Mouse (Mus musculus) MEL (cell line): ENCODE data around the gene Kit. TPM values are rescaled to one million over a fixed set of nuclear protein-coding genes. Genes with fewer than 3 reads are reported as not detected.

Experiments used
- DNase-seq: peaks from one replicate; pipeline ENCODE4 v3.0.0; 2011; ENCODE audit warnings: low read depth, low spot score
- H3K27ac ChIP-seq: 2 replicates; pipeline ENCODE4 v1.5.1; 2012; ENCODE audit warnings: low read depth, mild to moderate bottlenecking, control low read depth, low read length, moderate library complexity; ENCODE audit not compliant: control insufficient read depth
- H3K27me3 ChIP-seq, 2 experiments: fragments of 150-350 bp in 1 of 2; sonication (generic) in 1 of 2; 2 replicates each; pipeline ENCODE4 v1.6.1; 2012; ENCODE audit warnings: low read length in 2 of 2, mild to moderate bottlenecking in 2 of 2, improper control_type of control experiment in 1 of 2, moderate library complexity in 1 of 2; ENCODE audit not compliant: insufficient read depth in 2 of 2, control insufficient read depth in 1 of 2
- H3K36me3 ChIP-seq, 2 experiments: 2 replicates each; pipeline ENCODE4 v1.6.1; 2012 to 2014; ENCODE audit warnings: low read length in 2 of 2, improper control_type of control experiment in 1 of 2, inconsistent platforms in 1 of 2, mild to moderate bottlenecking in 1 of 2; ENCODE audit not compliant: insufficient read depth in 2 of 2, control insufficient read depth in 1 of 2
- H3K4me1 ChIP-seq, 2 experiments: fragments of 150-350 bp in 1 of 2; sonication (generic) in 1 of 2; 2 replicates each; pipeline ENCODE4 v1.6.1; 2012; ENCODE audit warnings: low read length in 2 of 2, improper control_type of control experiment in 1 of 2, mild to moderate bottlenecking in 1 of 2; ENCODE audit not compliant: insufficient read depth in 2 of 2, control insufficient read depth in 1 of 2
- H3K4me3 ChIP-seq, 2 experiments: fragments of 150-350 bp in 1 of 2; sonication (generic) in 1 of 2; 2 replicates each; pipeline ENCODE4 v1.5.1; 2012; ENCODE audit warnings: low read depth in 2 of 2, low read length in 2 of 2, mild to moderate bottlenecking in 2 of 2, moderate library complexity in 2 of 2, control low read depth in 1 of 2, improper control_type of control experiment in 1 of 2; ENCODE audit not compliant: control insufficient read depth in 1 of 2, insufficient read depth in 1 of 2
- H3K79me2 ChIP-seq: 2 replicates; pipeline ENCODE4 v1.6.1; 2012; ENCODE audit warnings: mild to moderate bottlenecking, low read length, moderate library complexity; ENCODE audit not compliant: control insufficient read depth, poor library complexity, insufficient read depth
- H3K9ac ChIP-seq: 2 replicates; pipeline ENCODE4 v1.6.1; 2012; ENCODE audit warnings: low read depth, mild to moderate bottlenecking, control low read depth, low read length, moderate library complexity; ENCODE audit not compliant: control insufficient read depth, poor library complexity, severe bottlenecking
- H3K9me3 ChIP-seq: fragments of 150-350 bp; sonication (generic); replicated peaks from 2 replicates; pipeline ENCODE4 v1.6.1; 2012; ENCODE audit warnings: mild to moderate bottlenecking, low read length, improper control_type of control experiment, moderate library complexity; ENCODE audit not compliant: insufficient read depth
- CHD1 ChIP-seq: IDR thresholded peaks from 2 replicates; pipeline ENCODE4 v1.6.1; 2012; ENCODE audit warnings: low read depth, mild to moderate bottlenecking, inconsistent platforms, low read length, improper control_type of control experiment
- CHD2 ChIP-seq: IDR thresholded peaks from 2 replicates; pipeline ENCODE4 v1.6.1; 2011; ENCODE audit warnings: low read length, improper control_type of control experiment
- CTCF ChIP-seq, 3 experiments: IDR thresholded peaks in 2 of 3; conservative IDR thresholded peaks in 1 of 3; 2 replicates each; pipeline ENCODE4 v1.5.1; 2011 to 2012; ENCODE audit warnings: low read length in 3 of 3, low read depth in 2 of 3, mild to moderate bottlenecking in 2 of 3, improper control_type of control experiment in 1 of 3, inconsistent platforms in 1 of 3, mixed read lengths in 1 of 3, moderate library complexity in 1 of 3; ENCODE audit not compliant: control insufficient read depth in 1 of 3, insufficient read depth in 1 of 3, poor library complexity in 1 of 3, severe bottlenecking in 1 of 3
- E2F4 ChIP-seq: IDR thresholded peaks from 2 replicates; pipeline ENCODE4 v1.6.1; 2011; ENCODE audit warnings: low read depth, low read length, improper control_type of control experiment, borderline replicate concordance
- ELF1 ChIP-seq: IDR thresholded peaks from 2 replicates; pipeline ENCODE4 v1.6.1; 2014; ENCODE audit warnings: low read depth, mild to moderate bottlenecking, inconsistent platforms, low read length, improper control_type of control experiment, moderate library complexity
- EP300 ChIP-seq, 2 experiments: IDR thresholded peaks; 2 replicates each; pipeline ENCODE4 v1.6.1; 2011; ENCODE audit warnings: improper control_type of control experiment in 2 of 2, low read length in 2 of 2, low read depth in 1 of 2, mild to moderate bottlenecking in 1 of 2
- ETS1 ChIP-seq: IDR thresholded peaks from 2 replicates; pipeline ENCODE4 v1.6.1; 2012; ENCODE audit warnings: low read depth, mild to moderate bottlenecking, inconsistent platforms, low read length, improper control_type of control experiment, moderate library complexity
- GABPA ChIP-seq: IDR thresholded peaks from 2 replicates; pipeline ENCODE4 v1.6.1; 2012; ENCODE audit warnings: low read depth, mild to moderate bottlenecking, inconsistent platforms, low read length, improper control_type of control experiment, moderate library complexity
- GATA1 ChIP-seq: IDR thresholded peaks from 2 replicates; pipeline ENCODE4 v1.6.1; 2011; ENCODE audit warnings: low read depth, low read length, improper control_type of control experiment
- HCFC1 ChIP-seq: IDR thresholded peaks from 2 replicates; pipeline ENCODE4 v1.6.1; 2012; ENCODE audit warnings: low read depth, mild to moderate bottlenecking, inconsistent platforms, low read length, improper control_type of control experiment, moderate library complexity
- JUND ChIP-seq: IDR thresholded peaks from 2 replicates; pipeline ENCODE4 v1.6.1; 2011; ENCODE audit warnings: low read depth, mild to moderate bottlenecking, improper control_type of control experiment, low read length
- MAFK ChIP-seq: IDR thresholded peaks from 2 replicates; pipeline ENCODE4 v1.6.1; 2011; ENCODE audit warnings: low read depth, mild to moderate bottlenecking, low read length, improper control_type of control experiment, borderline replicate concordance
- MAZ ChIP-seq: IDR thresholded peaks from 2 replicates; pipeline ENCODE4 v1.6.1; 2012; ENCODE audit warnings: low read depth, mild to moderate bottlenecking, inconsistent platforms, low read length, improper control_type of control experiment
- MXI1 ChIP-seq: IDR thresholded peaks from 2 replicates; pipeline ENCODE4 v1.6.1; 2011; ENCODE audit warnings: mild to moderate bottlenecking, low read depth, low read length, improper control_type of control experiment
- MYC ChIP-seq: IDR thresholded peaks from 2 replicates; pipeline ENCODE4 v1.6.1; 2011; ENCODE audit warnings: low read depth, mild to moderate bottlenecking, low read length, improper control_type of control experiment, moderate library complexity
- NELFE ChIP-seq: IDR thresholded peaks from 2 replicates; pipeline ENCODE4 v1.6.1; 2011; ENCODE audit warnings: low read depth, low read length, improper control_type of control experiment
- POLR2A ChIP-seq, 2 experiments: IDR thresholded peaks; 2 replicates each; pipeline ENCODE4 v1.6.1; 2011 to 2012; ENCODE audit warnings: low read length in 2 of 2, mild to moderate bottlenecking in 2 of 2, control low read depth in 1 of 2, improper control_type of control experiment in 1 of 2, low read depth in 1 of 2, moderate library complexity in 1 of 2; ENCODE audit not compliant: control insufficient read depth in 1 of 2, insufficient read depth in 1 of 2, poor library complexity in 1 of 2
- POLR2AphosphoS2 ChIP-seq: IDR thresholded peaks from 2 replicates; pipeline ENCODE4 v1.6.1; 2011; ENCODE audit warnings: low read length, improper control_type of control experiment
- RAD21 ChIP-seq: IDR thresholded peaks from 2 replicates; pipeline ENCODE4 v1.6.1; 2011; ENCODE audit warnings: mild to moderate bottlenecking, low read depth, low read length, improper control_type of control experiment
- RCOR1 ChIP-seq: IDR thresholded peaks from 2 replicates; pipeline ENCODE4 v1.6.1; 2012; ENCODE audit warnings: low read depth, mild to moderate bottlenecking, inconsistent platforms, low read length, improper control_type of control experiment
- SIN3A ChIP-seq: IDR thresholded peaks from 2 replicates; pipeline ENCODE4 v1.6.1; 2012; ENCODE audit warnings: low read length, improper control_type of control experiment, inconsistent platforms
- SMC3 ChIP-seq: IDR thresholded peaks from 2 replicates; pipeline ENCODE4 v1.6.1; 2011; ENCODE audit warnings: low read depth, low read length, improper control_type of control experiment
- TAL1 ChIP-seq: IDR thresholded peaks from 2 replicates; pipeline ENCODE4 v1.6.1; 2012; ENCODE audit warnings: mild to moderate bottlenecking, inconsistent platforms, low read length, moderate library complexity, mixed read lengths
- UBTF ChIP-seq: IDR thresholded peaks from 2 replicates; pipeline ENCODE4 v1.6.1; 2012; ENCODE audit warnings: low read depth, mild to moderate bottlenecking, inconsistent platforms, low read length, improper control_type of control experiment, moderate library complexity, borderline replicate concordance; ENCODE audit not compliant: insufficient read depth
- USF1 ChIP-seq: IDR thresholded peaks from 2 replicates; pipeline ENCODE4 v1.6.1; 2014; ENCODE audit warnings: low read depth, mild to moderate bottlenecking, inconsistent platforms, low read length, improper control_type of control experiment, moderate library complexity
- USF2 ChIP-seq, 2 experiments: IDR thresholded peaks; 2 replicates each; pipeline ENCODE4 v1.6.1; 2011 to 2012; ENCODE audit warnings: improper control_type of control experiment in 2 of 2, low read length in 2 of 2, borderline replicate concordance in 1 of 2, inconsistent platforms in 1 of 2, low read depth in 1 of 2, mild to moderate bottlenecking in 1 of 2; ENCODE audit not compliant: insufficient read depth in 1 of 2
- ZC3H11A ChIP-seq: IDR thresholded peaks from 2 replicates; pipeline ENCODE4 v1.6.1; 2012; ENCODE audit warnings: low read depth, mild to moderate bottlenecking, inconsistent platforms, low read length, improper control_type of control experiment
- ZMIZ1 ChIP-seq: IDR thresholded peaks from 2 replicates; pipeline ENCODE4 v1.6.1; 2012; ENCODE audit warnings: low read depth, mild to moderate bottlenecking, inconsistent platforms, low read length, improper control_type of control experiment, moderate library complexity
- ZNF384 ChIP-seq: IDR thresholded peaks from 2 replicates; pipeline ENCODE4 v1.6.1; 2012; ENCODE audit warnings: low read depth, mild to moderate bottlenecking, inconsistent platforms, low read length, improper control_type of control experiment
- polyA plus RNA-seq, 2 experiments: library from polyadenylated mRNA; stranded (reverse) in 1 of 2; unstranded in 1 of 2; fragments of >175 nt in 1 of 2; fragments of >200 nt in 1 of 2; gene quantifications; 2 replicates each; pipeline versions ENCODE4 v1.2.1 to v1.2.4; 2012; ENCODE audit warnings: low replicate concordance in 2 of 2, low read depth in 1 of 2; ENCODE audit not compliant: insufficient read length in 2 of 2, insufficient read depth in 1 of 2, missing spikeins in 1 of 2
- total RNA-seq: library from RNA; depleted of rRNA; stranded (reverse); fragments of 300-350 nt; gene quantifications from 2 replicates; pipeline ENCODE4 v1.2.3, GENCODE M21; 2012

Gene Kit
- total and polyA plus RNA-seq, 3 experiments = 1.0 to 1.8 TPM; not detected in 1

DNA sequence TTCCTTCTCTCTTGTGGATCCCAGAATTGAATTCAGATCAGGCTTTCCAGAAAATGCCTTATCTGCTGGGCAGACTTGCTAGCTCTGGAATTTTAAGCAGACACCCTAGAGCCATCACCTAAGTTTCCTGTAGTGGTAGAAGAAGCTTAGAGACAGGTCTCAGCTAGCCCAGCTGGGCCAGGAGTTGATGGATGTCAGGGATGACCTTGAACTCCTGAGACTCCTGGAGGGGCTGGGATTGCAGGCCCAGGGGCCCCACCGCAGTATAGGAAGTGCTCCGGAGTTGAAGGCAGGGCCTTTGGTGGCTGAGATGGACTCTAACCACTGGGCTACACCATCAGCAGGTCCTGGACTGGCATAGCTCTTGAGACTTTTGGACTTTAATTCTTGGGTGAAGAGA, 22.6 kb downstream of the Kit start:
- Histone ChIP-seq H3K36me3 (peaks cover 0 to 12% of the 10 kb centered on the region in 2 experiments; a peak in 2 of 4 replicates), H3K27ac (no peak overlapping the region), H3K79me2 (no peaks in the 10 kb centered on the region), H3K4me1 (peaks cover 0 to 16% of the 10 kb centered on the region in 2 experiments; a peak in 3 of 4 replicates), H3K9ac (no peak overlapping the region), H3K9me3 (no peaks in the 10 kb centered on the region), H3K27me3 (no peaks in the 10 kb centered on the region), H3K4me3 (no peak overlapping the region)
- TF ChIP-seq HCFC1 (no peak), ZC3H11A (no peak), CHD1 (no peak), SMC3 (no peak), RCOR1 (no peak), MAFK (no peak), MXI1 (no peak), E2F4 (no peak), SIN3A (no peak), POLR2A (IDR thresholded peaks at IDR 0.05; ENCODE audit: control insufficient read depth in 1 of 2, insufficient read depth in 1 of 2, low read depth in 1 of 2, low read length in 2 of 2, poor library complexity in 1 of 2) (no peak), CTCF (IDR thresholded peaks at IDR 0.05 in 2 of 3, conservative IDR thresholded peaks at IDR 0.05 in 1 of 3; ENCODE audit: control insufficient read depth in 1 of 3, insufficient read depth in 1 of 3, low read depth in 2 of 3, low read length in 3 of 3, poor library complexity in 1 of 3, severe bottlenecking in 1 of 3) (no peak), TAL1 (no peak), POLR2AphosphoS2 (no peak), EP300 (IDR thresholded peaks at IDR 0.05; ENCODE audit: low read depth in 1 of 2, low read length in 2 of 2) (no peak)
- DNase-seq = no peak

DNA sequence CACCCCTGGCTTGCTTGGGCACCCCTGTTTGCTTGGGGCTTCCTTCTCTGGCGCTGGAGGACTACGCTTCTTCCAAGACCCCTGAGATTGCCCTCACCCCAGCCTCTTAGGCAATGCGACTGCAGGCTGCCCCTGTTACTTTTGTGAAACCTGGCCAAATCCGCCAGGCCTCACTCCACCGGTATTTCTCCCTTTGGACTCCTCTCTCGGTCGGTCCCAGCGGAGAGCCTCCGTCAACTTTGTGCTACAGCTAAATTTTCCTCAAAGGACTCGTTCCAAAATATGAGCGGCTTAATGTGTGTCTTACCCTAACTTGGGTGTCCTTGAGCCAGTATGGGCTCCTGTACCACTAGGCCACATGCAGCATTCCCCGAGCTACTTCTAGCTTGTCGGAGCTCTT, 23.8 kb downstream of the Kit start:
- H3K36me3 ChIP-seq = peaks cover 0 to 20% of the 10 kb centered on the region in 2 experiments; a peak in 2 of 4 replicates
- H3K27ac ChIP-seq = no peak overlapping the region
- no peaks in the 10 kb centered on the region for H3K9me3 ChIP-seq
- no peak overlapping the region for H3K4me3 ChIP-seq
- no peak overlapping the region for H3K9ac ChIP-seq
- DNase-seq = no peak
- TF ChIP-seq MAZ = no peak
- TF ChIP-seq ELF1 = no peak
- no peak for TF ChIP-seq NELFE
- no peak for TF ChIP-seq RAD21
- TF ChIP-seq USF1 = no peak
- no peak for TF ChIP-seq MAFK
- no peak for TF ChIP-seq GABPA
- TF ChIP-seq USF2 (IDR thresholded peaks at IDR 0.05; ENCODE audit: borderline replicate concordance in 1 of 2, insufficient read depth in 1 of 2, low read depth in 1 of 2, low read length in 2 of 2) = no peak
- TF ChIP-seq SMC3 = no peak
- TF ChIP-seq JUND = no peak
- TF ChIP-seq CHD2 = no peak
- no peak for TF ChIP-seq ZMIZ1
- no peak for TF ChIP-seq HCFC1
- no peak for TF ChIP-seq MYC
- no peak for TF ChIP-seq ETS1
- TF ChIP-seq ZNF384 = no peak
- no peak for TF ChIP-seq EP300 (IDR thresholded peaks at IDR 0.05; ENCODE audit: low read depth in 1 of 2, low read length in 2 of 2)
- no peak for TF ChIP-seq UBTF
- TF ChIP-seq GATA1 = no peak
- TF ChIP-seq, all 39 proteins: peak for 0
- peaks cover 6 to 20% of the 10 kb centered on the region in 2 experiments for H3K4me1 ChIP-seq
- no peaks in the 10 kb centered on the region for H3K79me2 ChIP-seq
- no peaks in the 10 kb centered on the region for H3K27me3 ChIP-seq
